Mouse (Mus musculus) intestine, postnatal 0 days (tissue): ENCODE results near the gene Tmem88. TPM values are rescaled to one million over a fixed set of nuclear protein-coding genes. Genes with fewer than 3 reads are reported as not detected.
A peak's percentile ranks its signal among the peaks of the same experiment; 100 is the strongest.

Experiments used
- ATAC-seq: fragments of 200-750 bp; cut with Nextera tagmentation; 2 replicates; pipeline ENCODE4 v1.8.0; 2017; ENCODE audit warnings: mild to moderate bottlenecking, moderate TSS enrichment, moderate library complexity
- H3K27ac ChIP-seq: fragments of 300-500 bp; sonication (generic); 2 replicates; pipeline ENCODE4 v1.5.1; 2014; ENCODE audit warnings: mild to moderate bottlenecking, low read depth, low read length, moderate library complexity
- H3K27me3 ChIP-seq: fragments of 300-500 bp; sonication (generic); replicated peaks from 2 replicates; pipeline ENCODE4 v1.6.1; 2014; ENCODE audit warnings: low read length, mixed read lengths; ENCODE audit not compliant: control insufficient read depth, insufficient read depth
- H3K36me3 ChIP-seq: fragments of 300-500 bp; sonication (generic); 2 replicates; pipeline ENCODE4 v1.6.1; 2014; ENCODE audit warnings: mild to moderate bottlenecking, moderate library complexity; ENCODE audit not compliant: control insufficient read depth, insufficient read depth
- H3K4me1 ChIP-seq: fragments of 300-500 bp; sonication (generic); replicated peaks from 2 replicates; pipeline ENCODE4 v1.6.1; 2014; ENCODE audit warnings: antibody characterized with exemption, low read length, mixed read lengths; ENCODE audit not compliant: control insufficient read depth, insufficient read depth
- H3K4me2 ChIP-seq: fragments of 300-500 bp; sonication (generic); replicated peaks from 2 replicates; pipeline ENCODE4 v1.6.1; 2014; ENCODE audit warnings: low read depth, mild to moderate bottlenecking, moderate library complexity
- H3K4me3 ChIP-seq: fragments of 300-500 bp; sonication (generic); 2 replicates; pipeline ENCODE4 v1.5.1; 2014; ENCODE audit warnings: low read depth, low read length
- H3K9ac ChIP-seq: fragments of 300-500 bp; sonication (generic); 2 replicates; pipeline ENCODE4 v1.6.1; 2014; ENCODE audit warnings: mild to moderate bottlenecking, low read depth, low read length
- H3K9me3 ChIP-seq: fragments of 300-500 bp; sonication (generic); 2 replicates; pipeline ENCODE4 v1.6.1; 2016; ENCODE audit warnings: mixed run types; ENCODE audit not compliant: control insufficient read depth
- CTCF ChIP-seq: sonication (generic); IDR thresholded peaks from 2 replicates; pipeline ENCODE4 v1.5.1; 2016; ENCODE audit warnings: low read depth, mild to moderate bottlenecking, control low read depth, antibody characterized with exemption, moderate library complexity
- WGBS: fragments of 180-500 bp; shearing (Covaris S2); extraction: QIAGEN DNeasy Blood & Tissue Kit; methylation state at CpG from one replicate; pipeline ENCODE4 v1.1.7; 2014; 5-methylcytosine and 5-hydroxymethylcytosine counted together
- polyA plus RNA-seq: library from polyadenylated mRNA; unstranded; fragments of >200 nt; fragmentation: Nextera tagmentation; extraction: Ambion mirVana; gene quantifications from 2 replicates; pipeline ENCODE4 v1.2.1, GENCODE M21; 2015

Gene Tmem88
- polyA plus RNA-seq, 1 experiment from 2014 or later = 24.9 TPM

GRCm38 (mm10) chr11:69431829-69432639, 34.0 kb upstream of the Tmem88 start:
- Histone ChIP-seq H3K36me3 (no peaks in the 10 kb centered on the region), H3K4me2 (0 out of 2 replicates have a peak overlapping the region, but pooled peaks have one; percentile 21), H3K9me3 (no peaks in the 10 kb centered on the region), H3K4me1 (peaks cover 4% of the 10 kb centered on the region; the same call in 1 of the 2 replicates), H3K4me3 (no peak overlapping the region), H3K27ac (no peak overlapping the region), H3K9ac (no peak overlapping the region), H3K27me3 (no peaks in the 10 kb centered on the region)
- ATAC-seq = 0 out of 2 replicates have a peak, but pooled peaks have one; percentile 37
- 41% methylated on average over 11 of the region's 11 CpGs for WGBS
- peak; percentile 90 for TF ChIP-seq CTCF

DNA sequence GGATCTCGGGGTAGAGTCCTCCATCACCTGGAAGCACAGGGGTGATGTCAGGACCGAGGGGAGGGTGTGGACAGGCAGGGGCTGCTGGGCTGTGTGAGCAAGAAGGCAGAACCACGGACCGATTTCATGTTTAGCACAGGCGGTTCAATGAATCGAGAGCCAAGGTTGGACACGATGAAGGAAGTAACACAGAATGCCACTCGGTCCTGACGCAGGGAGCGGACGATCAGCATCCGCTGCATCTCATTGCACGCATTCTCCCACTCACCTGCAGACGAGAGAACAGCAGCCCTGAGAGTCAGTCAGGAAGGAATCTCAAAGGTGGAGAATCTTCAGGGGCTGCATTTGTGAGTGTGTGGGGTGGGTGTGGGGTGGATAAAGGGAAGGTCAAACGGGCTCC, 32.6 kb upstream of the Tmem88 start:
- no peak for TF ChIP-seq CTCF
- Histone ChIP-seq H3K4me3 (no peak overlapping the region), H3K9me3 (no peaks in the 10 kb centered on the region), H3K4me1 (peaks cover 4% of the 10 kb centered on the region; the same call in 1 of the 2 replicates), H3K36me3 (no peaks in the 10 kb centered on the region), H3K27me3 (no peaks in the 10 kb centered on the region), H3K4me2 (no peak overlapping the region), H3K9ac (no peak overlapping the region), H3K27ac (no peak overlapping the region)
- WGBS = 89% methylated on average over 15 of the region's 15 CpGs
- ATAC-seq = no peak

GRCm38 (mm10) chr11:69429313-69429712, 31.3 kb upstream of the Tmem88 start:
- H3K27ac ChIP-seq = no peak overlapping the region
- WGBS = 20% methylated on average over 2 of the region's 2 CpGs
- no peak for ATAC-seq
- H3K4me1 ChIP-seq = peaks cover 4% of the 10 kb centered on the region; the same call in 1 of the 2 replicates
- no peaks in the 10 kb centered on the region for H3K27me3 ChIP-seq
- no peak overlapping the region for H3K4me3 ChIP-seq
- TF ChIP-seq CTCF = no peak
- no peaks in the 10 kb centered on the region for H3K36me3 ChIP-seq
- no peak overlapping the region for H3K9ac ChIP-seq
- H3K4me2 ChIP-seq = no peak overlapping the region
- H3K9me3 ChIP-seq = no peaks in the 10 kb centered on the region

- 0 out of 2 replicates have a peak, but pooled peaks have one; percentile 28 for TF ChIP-seq CTCF
- no peaks in the 10 kb centered on the region for H3K36me3 ChIP-seq
- no peak overlapping the region for H3K4me2 ChIP-seq
- no peaks in the 10 kb centered on the region for H3K9me3 ChIP-seq
- ATAC-seq = no peak; the same call in 1 of the 2 replicates
- no peak overlapping the region for H3K9ac ChIP-seq
- no peaks in the 10 kb centered on the region for H3K27me3 ChIP-seq
- 11% methylated on average over 4 of the region's 4 CpGs for WGBS
- H3K27ac ChIP-seq = no peak overlapping the region
- H3K4me1 ChIP-seq = peaks cover 4% of the 10 kb centered on the region; the same call in 1 of the 2 replicates
- no peak overlapping the region for H3K4me3 ChIP-seq
Measured at GRCm38 (mm10) chr11:69428751-69429150, 30.7 kb upstream of the Tmem88 start.

DNA sequence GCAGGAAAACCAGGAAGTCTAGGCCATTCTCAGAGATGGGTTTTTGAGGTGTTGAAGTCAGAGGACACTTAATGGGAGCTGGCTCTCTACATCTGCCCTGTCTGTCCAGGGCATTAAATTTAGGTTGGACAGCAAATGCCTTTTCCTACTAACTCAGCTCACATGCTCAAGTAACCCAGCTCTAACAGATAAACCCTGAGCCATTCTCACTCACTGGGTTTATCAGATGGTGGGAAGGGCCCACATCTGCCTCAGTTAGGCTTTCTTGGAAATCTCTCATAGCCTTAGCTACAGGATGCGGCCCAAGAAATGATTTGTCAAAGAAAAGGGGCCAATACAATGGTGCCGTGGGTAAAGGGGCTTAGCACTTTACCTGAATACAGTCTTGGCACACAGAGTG, 28.2 kb upstream of the Tmem88 start:
- no peak for TF ChIP-seq CTCF
- no peak overlapping the region for H3K27ac ChIP-seq
- peaks cover 4% of the 10 kb centered on the region; the same call in 1 of the 2 replicates for H3K27me3 ChIP-seq
- H3K36me3 ChIP-seq = no peaks in the 10 kb centered on the region
- 87% methylated on average over 2 of the region's 2 CpGs for whole genome bisulfite sequencing
- H3K9ac ChIP-seq = no peak overlapping the region
- ATAC-seq = no peak
- H3K4me2 ChIP-seq = no peak overlapping the region
- H3K4me3 ChIP-seq = no peak overlapping the region
- peaks cover 4% of the 10 kb centered on the region; the same call in 1 of the 2 replicates for H3K4me1 ChIP-seq
- H3K9me3 ChIP-seq = no peaks in the 10 kb centered on the region

DNA sequence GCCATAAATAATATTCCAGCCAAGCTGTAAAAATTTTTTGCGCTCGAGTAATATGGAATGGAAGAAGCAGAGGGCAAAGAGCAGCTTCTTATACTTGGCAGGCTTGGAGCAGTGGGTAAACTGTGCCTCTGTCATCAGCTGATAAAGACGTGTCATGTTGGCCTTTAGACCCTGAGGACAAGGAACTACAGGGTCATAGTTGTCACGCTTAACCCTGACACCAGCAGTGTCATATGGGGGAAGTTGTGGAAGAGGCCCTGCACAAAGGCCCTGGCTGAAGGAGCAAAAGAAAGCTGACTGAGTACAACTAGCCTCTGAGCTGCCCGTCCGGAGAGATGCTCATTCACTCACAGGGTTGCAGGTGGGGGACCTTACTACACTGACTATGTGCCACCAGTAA, 25.9 kb upstream of the Tmem88 start:
- WGBS = 47% methylated on average over 6 of the region's 6 CpGs
- no peak for TF ChIP-seq CTCF
- Histone ChIP-seq H3K4me1 (no peaks in the 10 kb centered on the region), H3K36me3 (no peaks in the 10 kb centered on the region), H3K9me3 (no peaks in the 10 kb centered on the region), H3K4me2 (peak overlapping the region; percentile 57), H3K4me3 (no peak overlapping the region), H3K27me3 (peaks cover 9% of the 10 kb centered on the region; the same call in 1 of the 2 replicates), H3K9ac (0 out of 2 replicates have a peak overlapping the region, but pooled peaks have one; percentile 26), H3K27ac (peak overlapping the region; percentile 84)
- ATAC-seq = peak; percentile 83
